Mouse (Mus musculus) midbrain, embryonic 11.5 days (tissue): ENCODE results near the gene Sept5. TPM values are rescaled to one million over a fixed set of nuclear protein-coding genes. Genes with fewer than 3 reads are reported as not detected.

Experiments used
- ATAC-seq: fragments of 200-750 bp; cut with Nextera tagmentation; 2 replicates; pipeline ENCODE4 v1.8.0; 2017; ENCODE audit warnings: moderate TSS enrichment, moderate library complexity; ENCODE audit not compliant: low FRiP score
- DNase-seq: peaks from one replicate; pipeline ENCODE4 v3.0.0; 2015; ENCODE audit warnings: low spot score; ENCODE audit errors: missing footprints
- H3K27ac ChIP-seq: fragments of 300-500 bp; sonication (generic); 2 replicates; pipeline ENCODE4 v1.5.1; 2014; ENCODE audit warnings: low read depth, low read length
- H3K27me3 ChIP-seq: fragments of 300-500 bp; sonication (generic); 2 replicates; pipeline ENCODE4 v1.6.1; 2014; ENCODE audit warnings: mild to moderate bottlenecking, low read length, moderate library complexity, mixed read lengths; ENCODE audit not compliant: control insufficient read depth, insufficient read depth
- H3K36me3 ChIP-seq: fragments of 300-500 bp; sonication (generic); 2 replicates; pipeline ENCODE4 v1.6.1; 2014; ENCODE audit warnings: mild to moderate bottlenecking, low read length, moderate library complexity, mixed read lengths; ENCODE audit not compliant: control insufficient read depth, insufficient read depth
- H3K4me1 ChIP-seq: fragments of 300-500 bp; sonication (generic); 2 replicates; pipeline ENCODE4 v1.6.1; 2014; ENCODE audit warnings: low read length; ENCODE audit not compliant: control insufficient read depth, insufficient read depth
- H3K4me2 ChIP-seq: fragments of 300-500 bp; sonication (generic); 2 replicates; pipeline ENCODE4 v1.6.1; 2014; ENCODE audit warnings: mild to moderate bottlenecking, moderate library complexity
- H3K4me3 ChIP-seq: fragments of 300-500 bp; sonication (generic); 2 replicates; pipeline ENCODE4 v1.5.1; 2014; ENCODE audit warnings: low read depth, low read length
- H3K9ac ChIP-seq: fragments of 300-500 bp; sonication (generic); 2 replicates; pipeline ENCODE4 v1.6.1; 2014; ENCODE audit warnings: low read length
- H3K9me3 ChIP-seq: fragments of 300-500 bp; sonication (generic); 2 replicates; pipeline ENCODE4 v1.6.1; 2016; ENCODE audit warnings: low read length; ENCODE audit not compliant: control insufficient read depth
- WGBS: fragments of 180-500 bp; shearing (Covaris S2); extraction: QIAGEN DNeasy Blood & Tissue Kit; methylation state at CpG from one replicate; pipeline ENCODE4 v1.1.7; 2014; 5-methylcytosine and 5-hydroxymethylcytosine counted together
- polyA plus RNA-seq: library from polyadenylated mRNA; unstranded; fragments of >200 nt; fragmentation: Nextera tagmentation; extraction: Ambion mirVana; gene quantifications from 2 replicates; pipeline ENCODE4 v1.2.1, GENCODE M21; 2014

Sept5 gene
- polyA plus RNA-seq, 1 experiment from 2014 or later, result 52.0 TPM

DNA sequence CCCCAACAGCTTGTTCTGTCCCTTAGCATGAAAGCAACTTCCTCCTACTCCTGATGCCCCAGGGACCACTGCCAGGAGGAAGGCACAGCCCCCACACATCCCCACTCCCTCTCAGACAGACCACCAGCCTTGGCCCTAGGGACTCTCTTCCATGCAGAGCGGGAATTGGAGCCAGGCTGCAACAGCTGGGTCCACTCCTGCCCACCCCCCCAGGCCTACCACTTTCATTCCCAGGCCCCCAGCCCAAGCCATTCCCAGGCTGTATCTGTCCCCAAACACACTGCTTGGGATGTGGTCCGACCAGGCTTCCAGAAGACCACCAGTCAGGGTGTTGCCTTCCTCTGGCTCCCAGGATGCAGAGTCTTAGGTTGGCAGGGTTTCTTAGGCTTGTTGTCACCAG is 20.7 kb downstream of the Sept5 start:
- no peaks in the 10 kb centered on the region for H3K36me3 ChIP-seq
- H3K4me3 ChIP-seq, result no peak overlapping the region
- H3K27ac ChIP-seq, result no peak overlapping the region
- H3K4me2 ChIP-seq, result no peak overlapping the region
- 70% methylated on average over 2 of the region's 2 CpGs for WGBS
- H3K27me3 ChIP-seq, result no peaks in the 10 kb centered on the region; the same call in 1 of the 2 replicates
- peaks cover 4% of the 10 kb centered on the region; the same call in 1 of the 2 replicates for H3K4me1 ChIP-seq
- no peak for ATAC-seq
- DNase-seq, result no peak
- H3K9ac ChIP-seq, result no peak overlapping the region
- H3K9me3 ChIP-seq, result no peaks in the 10 kb centered on the region

DNA sequence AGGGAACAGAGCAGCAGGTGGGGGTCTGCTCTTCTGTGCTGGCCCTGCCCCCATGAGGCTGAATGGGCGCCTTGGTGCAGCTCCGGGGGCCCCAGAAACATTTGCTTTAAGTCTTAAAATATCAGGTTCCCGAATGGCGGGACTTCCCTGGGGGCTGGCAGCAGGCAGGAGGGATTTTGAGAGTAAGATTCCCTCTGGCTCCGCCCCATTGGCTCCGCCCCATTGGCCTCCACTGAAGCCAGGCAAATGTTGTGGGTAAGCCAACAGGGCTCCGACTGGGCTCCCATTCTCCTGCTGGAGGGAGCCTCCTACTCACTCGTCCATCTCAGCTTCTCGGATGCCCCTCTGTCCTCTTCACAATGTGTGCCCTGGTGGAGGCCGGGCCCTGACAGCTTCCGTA is 21.5 kb downstream of the Sept5 start:
- Histone ChIP-seq H3K9ac (no peak overlapping the region), H3K27me3 (no peaks in the 10 kb centered on the region; the same call in 1 of the 2 replicates), H3K4me2 (peak overlapping the region; percentile 24; the same call in 1 of the 2 replicates), H3K9me3 (no peaks in the 10 kb centered on the region), H3K4me3 (no peak overlapping the region), H3K36me3 (no peaks in the 10 kb centered on the region), H3K27ac (no peak overlapping the region), H3K4me1 (peaks cover 4% of the 10 kb centered on the region; the same call in 1 of the 2 replicates)
- ATAC-seq (peak; percentile 43; the same call in 1 of the 2 replicates), DNase-seq (no peak)
- WGBS, result 4% methylated on average over 11 of the region's 11 CpGs

DNA sequence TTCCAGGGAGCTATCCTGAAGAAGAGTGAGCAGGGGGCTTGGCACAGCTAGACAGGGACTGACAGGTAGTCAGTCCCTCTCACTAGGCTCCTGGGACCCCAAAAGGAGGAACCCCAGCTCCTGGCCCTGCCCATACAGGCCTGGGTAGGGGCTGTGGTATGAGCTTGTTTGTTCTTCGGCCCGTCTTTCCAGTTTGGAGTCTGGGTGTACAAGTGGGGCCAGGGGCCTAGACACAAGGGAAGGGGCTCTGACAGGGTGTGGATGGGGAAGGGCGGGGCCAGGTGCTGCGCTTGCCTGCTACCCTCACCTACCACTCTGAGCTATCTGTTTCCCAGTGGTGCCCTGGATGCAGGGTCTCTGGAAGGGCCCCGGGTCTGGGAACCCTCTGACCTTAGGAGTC is 24.0 kb downstream of the Sept5 start:
- H3K36me3 ChIP-seq, result no peaks in the 10 kb centered on the region
- H3K9ac ChIP-seq, result no peak overlapping the region
- WGBS, result 82% methylated on average over 5 of the region's 5 CpGs
- no peak overlapping the region for H3K27ac ChIP-seq
- no peak overlapping the region for H3K4me3 ChIP-seq
- H3K4me1 ChIP-seq, result peaks cover under 1% of the 10 kb centered on the region; the same call in 1 of the 2 replicates
- no peak for DNase-seq
- no peak for ATAC-seq
- H3K4me2 ChIP-seq, result no peak overlapping the region
- H3K27me3 ChIP-seq, result no peaks in the 10 kb centered on the region; the same call in 1 of the 2 replicates
- H3K9me3 ChIP-seq, result no peaks in the 10 kb centered on the region

DNA sequence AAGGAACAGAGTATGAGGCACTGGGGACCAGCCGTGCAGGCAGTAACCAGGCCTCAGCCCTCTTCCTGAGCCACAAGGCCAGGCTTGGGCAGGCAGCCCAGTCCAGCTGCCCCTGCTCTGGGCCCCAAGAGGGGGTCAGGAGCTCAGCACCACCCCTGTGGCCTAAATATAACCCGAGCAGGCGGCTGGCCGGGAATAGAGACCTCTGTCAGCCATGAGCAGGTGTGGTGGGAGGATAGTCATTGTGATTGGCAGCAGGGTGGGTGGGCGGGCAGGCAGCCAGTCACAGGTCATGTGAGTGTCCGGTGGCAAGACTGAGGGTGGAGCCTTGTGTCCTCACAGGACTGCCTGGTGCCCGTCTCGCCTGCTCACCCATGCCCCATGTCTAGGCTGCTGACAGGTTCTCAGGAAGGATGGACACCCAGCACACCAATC is 25.5 kb downstream of the Sept5 start:
- WGBS, result 56% methylated on average over 8 of the region's 8 CpGs
- no peaks in the 10 kb centered on the region for H3K36me3 ChIP-seq
- H3K9me3 ChIP-seq, result no peaks in the 10 kb centered on the region
- no peak overlapping the region for H3K9ac ChIP-seq
- ATAC-seq (no peak), DNase-seq (no peak)
- no peaks in the 10 kb centered on the region; the same call in 1 of the 2 replicates for H3K4me1 ChIP-seq
- H3K27me3 ChIP-seq, result no peaks in the 10 kb centered on the region
- H3K4me3 ChIP-seq, result no peak overlapping the region
- H3K27ac ChIP-seq, result no peak overlapping the region
- H3K4me2 ChIP-seq, result no peak overlapping the region

DNA sequence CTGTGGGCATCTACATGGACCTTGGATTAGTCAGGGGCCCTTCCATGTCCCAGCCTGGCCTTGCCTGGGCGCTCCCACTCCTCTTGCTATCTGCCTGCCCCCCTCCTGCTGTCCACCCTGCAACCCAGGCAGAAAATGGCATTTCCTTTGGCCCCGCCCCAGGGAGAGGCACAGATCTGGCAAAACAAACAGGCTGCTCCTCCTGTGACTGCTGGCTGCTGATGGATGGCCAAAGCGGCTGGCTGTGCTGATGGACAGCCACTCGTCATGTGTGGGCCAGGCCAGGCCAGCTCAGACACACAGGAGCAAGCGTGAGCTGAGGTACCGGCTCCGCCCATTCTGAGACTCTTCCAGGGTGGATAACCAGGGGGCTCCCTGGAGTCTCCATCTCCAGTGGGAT is 28.3 kb downstream of the Sept5 start:
- ATAC-seq (no peak), DNase-seq (no peak)
- H3K4me1 ChIP-seq, result no peaks in the 10 kb centered on the region; the same call in 1 of the 2 replicates
- H3K27me3 ChIP-seq, result no peaks in the 10 kb centered on the region
- H3K4me2 ChIP-seq, result no peak overlapping the region
- H3K27ac ChIP-seq, result no peak overlapping the region
- H3K9me3 ChIP-seq, result no peaks in the 10 kb centered on the region
- no peak overlapping the region for H3K9ac ChIP-seq
- 64% methylated on average over 7 of the region's 7 CpGs for WGBS
- H3K4me3 ChIP-seq, result no peak overlapping the region
- H3K36me3 ChIP-seq, result no peaks in the 10 kb centered on the region

DNA sequence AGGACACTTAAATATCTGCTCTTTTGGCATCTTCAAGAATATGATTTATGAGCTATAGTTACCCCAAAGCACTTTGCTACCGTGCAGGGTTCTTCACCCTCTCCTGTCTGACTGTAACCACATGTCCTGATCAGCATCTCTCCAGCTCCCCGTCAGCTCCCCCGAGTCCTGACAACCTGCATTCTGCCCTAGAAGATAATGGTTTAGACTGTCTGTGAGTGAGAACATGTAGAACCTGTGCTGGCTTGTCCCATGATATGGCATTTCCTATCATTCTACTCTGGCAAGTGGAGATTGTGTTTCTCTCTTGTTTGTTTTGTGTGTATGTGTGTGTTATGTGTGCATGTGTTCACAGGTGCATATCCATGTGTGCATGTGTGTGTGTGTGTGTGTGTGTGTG is 31.7 kb downstream of the Sept5 start:
- Histone ChIP-seq H3K9ac (no peak overlapping the region), H3K36me3 (no peaks in the 10 kb centered on the region), H3K4me2 (no peak overlapping the region), H3K9me3 (no peaks in the 10 kb centered on the region), H3K27ac (no peak overlapping the region), H3K27me3 (peaks cover 11% of the 10 kb centered on the region), H3K4me1 (no peaks in the 10 kb centered on the region; the same call in 1 of the 2 replicates), H3K4me3 (no peak overlapping the region)
- DNase-seq, result no peak
- 83% methylated on average over 3 of the region's 3 CpGs for WGBS
- ATAC-seq, result no peak

DNA sequence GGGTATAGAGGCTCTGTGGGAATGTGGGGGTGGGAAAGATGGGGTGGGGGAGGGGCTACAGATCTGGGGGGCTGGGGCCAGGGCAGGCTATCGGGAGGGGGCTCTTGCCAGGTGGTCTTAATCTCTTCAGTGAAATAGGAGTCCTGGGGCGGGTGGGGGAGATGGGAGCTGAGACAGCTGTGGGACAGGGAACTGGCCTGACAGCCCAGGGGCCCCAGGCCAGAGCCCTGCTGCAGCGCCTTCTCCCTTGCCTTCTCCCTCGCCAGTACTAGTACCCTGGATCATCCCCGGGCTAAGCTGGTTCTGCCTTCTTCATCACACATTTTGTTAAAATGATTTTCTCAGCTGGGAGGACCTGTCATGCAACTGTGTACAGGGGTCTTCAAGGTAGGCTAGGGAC is 33.5 kb downstream of the Sept5 start:
- ATAC-seq (no peak), DNase-seq (no peak)
- Histone ChIP-seq H3K9me3 (no peaks in the 10 kb centered on the region), H3K27me3 (peaks cover 26% of the 10 kb centered on the region), H3K36me3 (no peaks in the 10 kb centered on the region), H3K27ac (no peak overlapping the region), H3K4me3 (no peak overlapping the region), H3K4me1 (peaks cover 6% of the 10 kb centered on the region), H3K9ac (no peak overlapping the region), H3K4me2 (no peak overlapping the region)
- 31% methylated on average over 5 of the region's 5 CpGs for WGBS

DNA sequence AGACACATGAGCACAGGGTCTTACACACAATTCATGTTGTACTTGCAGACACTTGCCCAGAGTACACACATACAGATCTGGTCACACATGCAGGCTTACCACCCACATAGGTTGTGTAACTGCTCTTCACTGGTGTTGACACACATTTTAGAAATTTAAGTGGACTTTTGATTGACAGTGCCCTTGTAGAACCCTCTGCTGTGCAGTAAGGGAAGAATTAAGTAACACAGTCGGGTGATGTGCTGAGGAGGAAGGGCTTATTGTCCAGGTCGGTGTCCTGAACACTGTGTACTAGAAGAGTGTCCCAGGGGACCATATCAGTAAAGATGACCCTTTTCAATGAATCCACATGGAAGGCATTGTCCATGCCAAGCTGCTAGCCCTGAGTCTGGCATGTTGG is 35.8 kb downstream of the Sept5 start:
- Histone ChIP-seq H3K4me1 (peaks cover 8% of the 10 kb centered on the region), H3K4me2 (no peak overlapping the region), H3K27ac (no peak overlapping the region), H3K36me3 (no peaks in the 10 kb centered on the region), H3K9ac (no peak overlapping the region), H3K4me3 (no peak overlapping the region), H3K9me3 (no peaks in the 10 kb centered on the region), H3K27me3 (peaks cover 49% of the 10 kb centered on the region)
- DNase-seq, result no peak
- no peak for ATAC-seq
- 81% methylated on average over 2 of the region's 2 CpGs for WGBS

DNA sequence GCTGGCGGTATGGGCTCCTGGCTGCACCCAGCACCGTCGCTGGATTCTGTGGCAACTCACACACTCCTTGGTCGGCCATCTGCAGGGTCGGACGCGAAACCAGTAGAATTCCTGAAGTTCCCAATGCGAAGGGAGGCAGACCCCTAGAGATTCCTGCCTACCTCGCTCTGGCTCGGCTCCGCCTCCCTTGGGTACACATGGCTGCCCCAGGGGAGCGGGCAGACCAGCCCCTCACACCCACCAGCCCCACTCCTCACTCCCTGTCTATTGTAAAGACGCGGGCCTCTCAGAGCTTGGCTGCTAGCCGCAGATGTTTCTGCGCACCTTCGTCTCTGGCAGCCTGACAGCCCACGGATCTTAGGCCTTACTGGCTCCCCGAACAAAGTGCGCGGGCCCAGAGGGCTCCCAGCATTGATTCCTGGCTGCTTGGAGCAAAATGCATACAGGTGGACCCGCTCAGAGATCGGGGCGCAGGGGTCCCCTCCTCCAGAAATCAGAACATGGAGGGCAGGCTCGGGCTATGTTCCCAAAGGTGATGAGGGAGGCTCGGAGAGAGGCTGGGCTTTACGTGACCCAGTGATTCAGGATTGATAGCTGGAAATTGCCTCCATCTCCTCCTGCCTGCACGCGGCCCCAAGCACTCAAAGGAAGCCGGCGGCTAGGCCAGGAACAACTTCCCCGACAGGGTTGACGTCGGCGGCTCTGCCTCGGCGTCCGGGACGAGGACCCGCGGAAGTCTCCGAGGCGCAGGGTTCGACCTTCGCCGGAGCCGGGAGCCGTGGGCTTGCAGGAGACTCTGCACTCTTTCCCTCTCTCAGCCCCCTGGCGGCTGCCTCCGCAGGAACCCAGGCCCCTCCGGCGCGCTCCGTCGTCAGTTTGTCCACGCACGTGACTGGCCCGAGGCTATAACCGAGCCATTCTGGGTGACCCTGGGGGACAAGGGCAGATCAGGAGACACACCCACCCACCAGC is 38.4 kb downstream of the Sept5 start:
- H3K4me1 ChIP-seq, result peaks cover 21% of the 10 kb centered on the region
- ATAC-seq, result peak; percentile 38; the same call in 1 of the 2 replicates
- no peaks in the 10 kb centered on the region for H3K36me3 ChIP-seq
- H3K4me2 ChIP-seq, result peak overlapping the region; percentile 29
- peak overlapping the region; percentile 15 for H3K4me3 ChIP-seq
- H3K27ac ChIP-seq, result no peak overlapping the region
- no peaks in the 10 kb centered on the region for H3K9me3 ChIP-seq
- peak; percentile 94 for DNase-seq
- H3K9ac ChIP-seq, result no peak overlapping the region
- H3K27me3 ChIP-seq, result peaks cover 75% of the 10 kb centered on the region
- WGBS, result 2% methylated on average over 59 of the region's 59 CpGs
